Mouse (Mus musculus) G1E (cell line): ENCODE data around the gene Nus1. TPM values are rescaled to one million over a fixed set of nuclear protein-coding genes. Genes with fewer than 3 reads are reported as not detected.

ENCODE experiments used
- ATAC-seq: 2 replicates; pipeline ENCODE4 v1.8.0; 2016; ENCODE audit warnings: mild to moderate bottlenecking; ENCODE audit not compliant: insufficient number of reproducible peaks, poor library complexity, low FRiP score, severe bottlenecking; ENCODE audit errors: extremely low read depth
- DNase-seq: peaks from one replicate; pipeline ENCODE4 v3.0.0; 2012; ENCODE audit warnings: low spot score
- H3K27me3 ChIP-seq: 2 replicates; pipeline ENCODE4 v1.6.1; 2012; ENCODE audit warnings: mild to moderate bottlenecking, low read length, inconsistent platforms; ENCODE audit not compliant: insufficient read depth
- H3K36me3 ChIP-seq: replicated peaks from 2 replicates; pipeline ENCODE3; 2012; ENCODE audit warnings: mild to moderate bottlenecking, inconsistent platforms
- H3K4me1 ChIP-seq: 2 replicates; pipeline ENCODE4 v1.6.1; 2012; ENCODE audit warnings: low read depth, low read length, inconsistent platforms, mixed read lengths; ENCODE audit not compliant: insufficient read depth
- H3K4me3 ChIP-seq: 2 replicates; pipeline ENCODE4 v1.5.1; 2012; ENCODE audit warnings: low read depth, mild to moderate bottlenecking, inconsistent platforms, low read length, moderate library complexity, mixed read lengths
- H3K9me3 ChIP-seq: replicated peaks from 2 replicates; pipeline ENCODE4 v1.6.1; 2012; ENCODE audit warnings: inconsistent platforms
- CTCF ChIP-seq: IDR thresholded peaks from 2 replicates; pipeline ENCODE4 v1.5.1; 2012; ENCODE audit warnings: low read depth, low read length, inconsistent platforms, mixed read lengths
- GATA1 ChIP-seq: IDR thresholded peaks from 2 replicates; pipeline ENCODE4 v1.6.1; 2012; ENCODE audit warnings: borderline replicate concordance, low read length, inconsistent platforms, mixed read lengths
- GATA2 ChIP-seq: IDR thresholded peaks from 2 replicates; pipeline ENCODE4 v1.6.1; 2012; ENCODE audit warnings: low read depth, low read length, inconsistent platforms, borderline replicate concordance
- POLR2AphosphoS5 ChIP-seq: IDR thresholded peaks from 2 replicates; pipeline ENCODE4 v1.6.1; 2012; ENCODE audit warnings: low read depth, low read length, inconsistent platforms; ENCODE audit not compliant: insufficient replicate concordance
- TAL1 ChIP-seq: conservative IDR thresholded peaks from 2 replicates; pipeline ENCODE4 v1.6.1; 2012; ENCODE audit warnings: low read depth, low read length, inconsistent platforms, mixed read lengths
- polyA plus RNA-seq: library from polyadenylated mRNA; stranded (reverse); fragments of >175 nt; gene quantifications from 2 replicates; pipeline ENCODE4 v1.2.3, GENCODE M21; 2012
- total RNA-seq, 2 experiments: library from RNA; stranded (forward) in 1 of 2; stranded (reverse) in 1 of 2; fragments of 200-1000 nt in 1 of 2; fragments of >200 nt in 1 of 2; fragmentation: Nextera tagmentation in 1 of 2; gene quantifications; 2 replicates each; pipeline ENCODE4 v1.2.3; 2014 to 2017

Nus1 gene
- total and polyA plus RNA-seq, 3 experiments: 7.6 to 12.7 (median 8.3) TPM

GRCm38 (mm10) chr10:52407526-52407925, 9.8 kb upstream of the Nus1 start:
- Histone ChIP-seq H3K4me1 (no peaks in the 10 kb centered on the region), H3K4me3 (no peak overlapping the region), H3K27me3 (peaks cover 6% of the 10 kb centered on the region; the same call in 1 of the 2 replicates), H3K36me3 (no peaks in the 10 kb centered on the region), H3K9me3 (no peaks in the 10 kb centered on the region)
- DNase-seq (no peak), ATAC-seq (no peak)
- TF ChIP-seq GATA1 (no peak), GATA2 (no peak), CTCF (no peak), POLR2AphosphoS5 (no peak), TAL1 (no peak)

GRCm38 (mm10) chr10:52415020-52415419, 2.3 kb upstream of the Nus1 start:
- Histone ChIP-seq H3K4me3 (no peak overlapping the region), H3K4me1 (peaks cover 16% of the 10 kb centered on the region), H3K27me3 (peaks cover 5% of the 10 kb centered on the region; the same call in 1 of the 2 replicates), H3K36me3 (peaks cover 3% of the 10 kb centered on the region), H3K9me3 (no peaks in the 10 kb centered on the region)
- ATAC-seq (no peak), DNase-seq (no peak)
- no peak for TF ChIP-seq CTCF
- no peak for TF ChIP-seq TAL1
- no peak for TF ChIP-seq POLR2AphosphoS5
- no peak for TF ChIP-seq GATA2
- TF ChIP-seq GATA1: no peak

DNA sequence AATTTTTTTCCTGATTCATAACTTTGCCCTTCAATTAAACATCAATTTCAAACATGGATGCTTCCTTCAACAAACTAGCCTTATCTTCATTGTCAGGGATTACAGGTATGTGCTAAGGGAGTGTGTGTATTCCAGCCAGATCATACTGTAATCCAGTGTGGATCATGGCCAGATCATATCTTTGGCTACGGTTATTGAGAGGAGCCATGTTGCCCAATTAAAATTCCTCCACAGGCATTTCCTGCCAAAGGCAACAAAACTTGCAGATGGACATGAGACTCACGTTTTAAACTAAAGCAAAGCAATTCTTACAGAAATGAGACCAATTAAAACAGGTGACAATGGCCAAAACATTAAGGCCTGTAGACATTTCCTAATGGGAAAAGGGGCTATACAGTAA, 889 bp upstream of the Nus1 start:
- H3K4me1 ChIP-seq: peaks cover 16% of the 10 kb centered on the region
- H3K36me3 ChIP-seq: peaks cover 5% of the 10 kb centered on the region
- TF ChIP-seq TAL1 (no peak), CTCF (no peak), POLR2AphosphoS5 (no peak), GATA2 (no peak), GATA1 (no peak)
- no peaks in the 10 kb centered on the region for H3K9me3 ChIP-seq
- no peak overlapping the region for H3K4me3 ChIP-seq
- H3K27me3 ChIP-seq: peaks cover 5% of the 10 kb centered on the region; the same call in 1 of the 2 replicates
- DNase-seq: no peak
- ATAC-seq: no peak

GRCm38 (mm10) chr10:52417998-52418860, 882 bp downstream of the Nus1 start:
- Histone ChIP-seq H3K36me3 (peaks cover 11% of the 10 kb centered on the region), H3K4me3 (peak overlapping the region; percentile 93), H3K27me3 (no peaks in the 10 kb centered on the region), H3K9me3 (no peaks in the 10 kb centered on the region), H3K4me1 (peaks cover 16% of the 10 kb centered on the region)
- ATAC-seq: no peak
- TF ChIP-seq TAL1: no peak
- no peak for TF ChIP-seq POLR2AphosphoS5
- no peak for TF ChIP-seq CTCF
- TF ChIP-seq GATA2: no peak
- no peak for TF ChIP-seq GATA1
- DNase-seq: peak; percentile 1

DNA sequence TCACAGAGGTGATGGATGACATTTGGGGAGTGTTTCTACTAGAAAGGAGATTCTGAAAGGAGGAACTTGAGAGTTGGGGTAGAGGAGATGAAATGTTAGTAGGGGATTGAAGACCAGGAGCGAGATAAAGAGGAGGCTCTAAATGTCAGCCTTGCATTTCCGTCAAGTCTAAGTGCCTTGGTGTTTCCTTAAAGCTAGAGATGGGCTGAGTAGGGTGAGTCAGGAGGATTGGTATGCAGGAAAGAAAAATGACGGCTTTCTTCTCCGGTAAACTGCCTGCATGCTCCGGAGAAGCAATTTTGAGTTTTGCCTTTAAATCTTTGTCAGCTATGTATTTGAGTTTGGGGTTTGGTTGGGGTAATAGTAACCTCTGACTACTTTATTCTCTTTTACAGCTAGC, 1.6 kb downstream of the Nus1 start:
- Histone ChIP-seq H3K9me3 (no peaks in the 10 kb centered on the region), H3K4me3 (peak overlapping the region; percentile 93; the same call in 1 of the 2 replicates), H3K27me3 (no peaks in the 10 kb centered on the region), H3K36me3 (peaks cover 11% of the 10 kb centered on the region), H3K4me1 (peaks cover 16% of the 10 kb centered on the region)
- TF ChIP-seq GATA1: no peak
- TF ChIP-seq POLR2AphosphoS5: no peak
- TF ChIP-seq GATA2: no peak
- no peak for TF ChIP-seq TAL1
- no peak for TF ChIP-seq CTCF
- DNase-seq: no peak
- no peak for ATAC-seq

DNA sequence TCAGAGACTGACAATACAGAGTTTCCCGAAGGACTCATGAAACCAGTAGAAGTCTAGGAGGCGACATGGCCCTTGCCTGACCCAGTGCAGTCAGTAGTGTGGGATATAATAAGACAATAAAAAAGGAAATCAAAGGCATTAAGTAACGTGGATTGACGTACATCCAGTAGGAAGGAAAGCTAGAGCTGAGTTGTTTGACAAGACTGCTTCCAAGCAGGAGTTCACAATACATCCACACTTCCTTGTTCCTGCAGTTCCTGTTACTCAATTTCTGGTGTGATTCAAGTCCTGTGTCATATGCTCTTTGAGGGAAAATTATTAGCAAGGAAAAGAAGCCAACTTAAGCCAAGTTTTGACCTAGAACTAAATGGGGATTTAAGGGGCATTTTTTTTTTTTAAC, 2.1 kb downstream of the Nus1 start:
- no peak overlapping the region; the same call in 1 of the 2 replicates for H3K4me3 ChIP-seq
- no peaks in the 10 kb centered on the region for H3K9me3 ChIP-seq
- DNase-seq (no peak), ATAC-seq (no peak)
- peaks cover 16% of the 10 kb centered on the region for H3K4me1 ChIP-seq
- TF ChIP-seq CTCF: no peak
- TF ChIP-seq GATA1: no peak
- TF ChIP-seq TAL1: no peak
- no peak for TF ChIP-seq GATA2
- TF ChIP-seq POLR2AphosphoS5: no peak
- no peaks in the 10 kb centered on the region for H3K27me3 ChIP-seq
- peaks cover 11% of the 10 kb centered on the region for H3K36me3 ChIP-seq
